Mouse (Mus musculus) forebrain, embryonic 16.5 days (tissue): ENCODE data around the gene Pakap. TPM values are rescaled to one million over a fixed set of nuclear protein-coding genes. Genes with fewer than 3 reads are reported as not detected.

Experiments
- ATAC-seq: fragments of 200-750 bp; cut with Nextera tagmentation; 2 replicates; pipeline ENCODE4 v1.8.0; 2017; ENCODE audit warnings: mild to moderate bottlenecking, moderate library complexity
- H3K27ac ChIP-seq: fragments of 300-500 bp; sonication (generic); 2 replicates; pipeline ENCODE4 v1.5.1; 2014; ENCODE audit warnings: low read length, control low read depth
- H3K27me3 ChIP-seq: fragments of 300-500 bp; sonication (generic); replicated peaks from 2 replicates; pipeline ENCODE4 v1.6.1; 2014; ENCODE audit warnings: low read length; ENCODE audit not compliant: control insufficient read depth, insufficient read depth
- H3K36me3 ChIP-seq: fragments of 300-500 bp; sonication (generic); 2 replicates; pipeline ENCODE4 v1.6.1; 2014; ENCODE audit not compliant: control insufficient read depth, insufficient read depth
- H3K4me1 ChIP-seq: fragments of 300-500 bp; sonication (generic); replicated peaks from 2 replicates; pipeline ENCODE4 v1.6.1; 2014; ENCODE audit warnings: low read length; ENCODE audit not compliant: control insufficient read depth, insufficient read depth
- H3K4me2 ChIP-seq: fragments of 300-500 bp; sonication (generic); 2 replicates; pipeline ENCODE4 v1.6.1; 2014; ENCODE audit warnings: mild to moderate bottlenecking, low read length, control low read depth
- H3K4me3 ChIP-seq: fragments of 300-500 bp; sonication (generic); replicated peaks from 2 replicates; pipeline ENCODE4 v1.5.1; 2014; ENCODE audit warnings: mild to moderate bottlenecking, low read length, control low read depth
- H3K9ac ChIP-seq: fragments of 300-500 bp; sonication (generic); replicated peaks from 2 replicates; pipeline ENCODE4 v1.6.1; 2014; ENCODE audit warnings: low read depth, low read length, control low read depth
- H3K9me3 ChIP-seq: fragments of 300-500 bp; sonication (generic); 2 replicates; pipeline ENCODE4 v1.6.1; 2016; ENCODE audit warnings: low read length; ENCODE audit not compliant: control insufficient read depth
- WGBS: fragments of 180-500 bp; shearing (Covaris S2); extraction: QIAGEN DNeasy Blood & Tissue Kit; methylation state at CpG from one replicate; pipeline ENCODE4 v1.1.7; 2014; 5-methylcytosine and 5-hydroxymethylcytosine counted together
- polyA plus RNA-seq: library from polyadenylated mRNA; unstranded; fragments of >200 nt; fragmentation: Nextera tagmentation; extraction: Ambion mirVana; gene quantifications from 2 replicates; pipeline ENCODE4 v1.2.1, GENCODE M21; 2015

The Pakap gene
- polyA plus RNA-seq, 1 experiment from 2014 or later = 6.4 TPM

DNA sequence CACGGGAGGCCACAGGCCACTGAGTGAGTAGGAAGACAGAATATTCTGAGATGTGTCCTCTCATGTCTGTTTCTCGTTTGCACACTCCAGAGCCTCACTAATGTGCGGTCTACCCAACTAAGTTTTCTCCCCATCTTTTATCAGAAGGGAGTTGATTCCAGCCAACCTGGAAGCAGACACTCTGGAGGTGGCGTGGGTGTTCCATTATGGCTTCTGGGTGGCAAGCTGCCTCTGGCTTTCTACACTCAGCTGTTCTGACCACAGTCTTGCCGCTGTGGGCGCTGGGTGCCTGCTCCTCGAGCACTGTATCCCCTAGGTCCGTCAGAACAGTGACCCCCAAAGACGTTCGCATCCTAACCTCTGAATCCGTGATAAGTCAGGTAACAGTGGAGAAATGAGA is 115.0 kb downstream of the Pakap start:
- no peak overlapping the region for H3K4me2 ChIP-seq
- H3K27me3 ChIP-seq = no peaks in the 10 kb centered on the region
- H3K4me1 ChIP-seq = no peaks in the 10 kb centered on the region
- no peak overlapping the region for H3K4me3 ChIP-seq
- ATAC-seq = no peak
- H3K27ac ChIP-seq = no peak overlapping the region
- no peak overlapping the region for H3K9ac ChIP-seq
- H3K36me3 ChIP-seq = no peaks in the 10 kb centered on the region
- WGBS = 91% methylated on average over 11 of the region's 11 CpGs
- H3K9me3 ChIP-seq = no peaks in the 10 kb centered on the region

DNA sequence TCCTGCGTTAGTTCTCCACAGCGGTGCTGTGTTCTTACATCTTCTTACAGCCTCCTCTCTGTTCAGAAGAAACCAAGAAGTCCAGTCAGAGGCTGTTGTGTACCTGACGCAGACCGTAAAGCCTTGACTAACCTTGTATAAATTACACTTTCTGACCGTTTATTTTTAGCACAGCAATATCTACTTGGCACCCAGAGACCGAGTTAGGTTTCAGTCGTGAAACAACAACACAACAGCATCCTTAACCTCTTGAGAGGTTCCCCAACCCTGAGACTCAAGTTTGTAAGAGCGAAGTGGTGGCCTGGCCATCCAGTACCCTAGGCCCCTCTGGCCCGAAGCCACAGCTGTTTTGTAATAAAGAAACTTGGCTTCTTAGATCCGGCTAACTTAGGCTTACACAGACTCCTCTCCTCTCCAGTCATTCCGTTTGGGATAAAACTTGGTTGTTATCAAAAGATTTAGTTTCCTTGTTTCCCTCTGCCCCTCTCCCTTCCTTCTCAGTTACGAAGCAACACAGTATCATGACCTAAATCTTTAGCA is 116.8 kb downstream of the Pakap start:
- Histone ChIP-seq H3K4me1 (no peaks in the 10 kb centered on the region), H3K9me3 (no peaks in the 10 kb centered on the region), H3K9ac (no peak overlapping the region), H3K27me3 (no peaks in the 10 kb centered on the region), H3K4me2 (no peak overlapping the region), H3K27ac (no peak overlapping the region), H3K4me3 (no peak overlapping the region), H3K36me3 (no peaks in the 10 kb centered on the region)
- ATAC-seq = no peak
- WGBS = 87% methylated on average over 12 of the region's 12 CpGs

DNA sequence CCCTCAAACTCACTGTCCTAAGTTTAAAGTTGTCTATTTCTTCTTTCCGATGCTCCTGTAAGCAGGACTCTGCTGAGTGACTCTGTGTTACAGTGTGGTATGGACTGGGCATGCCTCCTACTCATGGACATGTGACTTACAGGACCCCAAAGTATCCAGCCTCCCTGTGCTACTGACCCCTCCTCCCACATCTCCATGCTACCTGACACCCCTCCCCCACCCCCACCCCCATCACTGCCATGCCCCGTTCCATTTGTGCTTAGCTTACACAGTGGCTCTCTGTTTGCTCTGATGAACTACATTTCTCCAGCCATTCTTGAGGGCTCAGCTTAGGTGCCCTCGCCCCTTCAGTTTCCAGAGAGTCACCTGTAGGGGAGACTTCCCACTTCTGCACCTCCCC is 118.8 kb downstream of the Pakap start:
- no peak for ATAC-seq

DNA sequence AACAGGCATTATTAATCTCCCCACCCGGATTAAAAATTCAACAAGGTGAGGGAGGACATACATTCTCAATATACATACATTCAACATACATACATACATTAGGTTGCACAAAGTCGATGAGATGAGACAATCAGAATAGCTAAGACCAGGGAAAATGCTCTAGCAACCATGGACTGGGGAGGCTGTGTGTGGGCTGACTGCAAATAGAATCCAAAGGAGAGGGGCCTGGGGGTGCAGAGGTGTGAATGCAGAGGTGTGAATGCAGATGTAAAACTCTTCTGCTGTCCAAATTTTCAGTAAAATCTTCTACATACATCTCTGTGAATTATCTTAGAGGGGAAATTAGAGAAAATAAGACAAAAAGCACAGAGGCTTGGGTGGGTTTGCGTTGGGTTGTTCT is 119.6 kb downstream of the Pakap start:
- 92% methylated on average over 3 of the region's 3 CpGs for WGBS
- H3K4me2 ChIP-seq = no peak overlapping the region
- H3K27me3 ChIP-seq = no peaks in the 10 kb centered on the region
- H3K36me3 ChIP-seq = no peaks in the 10 kb centered on the region
- H3K4me1 ChIP-seq = no peaks in the 10 kb centered on the region
- H3K4me3 ChIP-seq = no peak overlapping the region
- no peaks in the 10 kb centered on the region for H3K9me3 ChIP-seq
- H3K9ac ChIP-seq = no peak overlapping the region
- H3K27ac ChIP-seq = no peak overlapping the region
- ATAC-seq = no peak

More for the DNA sequence above, 118.8 kb downstream of the Pakap start:
- Histone ChIP-seq H3K4me2 (no peak overlapping the region), H3K27me3 (no peaks in the 10 kb centered on the region), H3K4me1 (no peaks in the 10 kb centered on the region), H3K27ac (no peak overlapping the region), H3K4me3 (no peak overlapping the region), H3K9me3 (no peaks in the 10 kb centered on the region), H3K36me3 (no peaks in the 10 kb centered on the region), H3K9ac (no peak overlapping the region)
- WGBS = 68% methylated on average over 3 of the region's 3 CpGs

DNA sequence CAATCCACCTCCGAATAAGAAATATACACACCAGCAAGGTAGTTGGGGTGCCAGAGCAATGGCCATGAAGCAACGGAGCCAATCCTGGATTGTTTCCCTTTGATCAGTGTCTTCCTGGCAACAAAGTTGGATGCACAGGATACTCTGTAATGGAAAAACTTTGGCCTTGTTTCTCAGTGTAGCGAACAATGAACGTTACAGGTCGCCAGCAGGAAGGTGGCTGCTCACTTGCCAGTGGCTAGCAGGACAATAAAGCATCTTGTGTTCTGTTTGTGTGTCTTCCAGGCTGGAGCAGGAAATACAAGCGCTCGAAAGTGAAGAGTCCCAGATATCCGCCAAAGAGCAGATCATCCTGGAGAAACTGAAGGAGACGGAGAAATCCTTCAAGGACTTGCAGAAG is 120.2 kb downstream of the Pakap start:
- Histone ChIP-seq H3K9ac (no peak overlapping the region), H3K36me3 (no peaks in the 10 kb centered on the region), H3K27me3 (no peaks in the 10 kb centered on the region), H3K4me3 (no peak overlapping the region), H3K4me2 (no peak overlapping the region), H3K4me1 (no peaks in the 10 kb centered on the region), H3K9me3 (no peaks in the 10 kb centered on the region), H3K27ac (no peak overlapping the region)
- no peak for ATAC-seq
- WGBS = 70% methylated on average over 9 of the region's 9 CpGs

DNA sequence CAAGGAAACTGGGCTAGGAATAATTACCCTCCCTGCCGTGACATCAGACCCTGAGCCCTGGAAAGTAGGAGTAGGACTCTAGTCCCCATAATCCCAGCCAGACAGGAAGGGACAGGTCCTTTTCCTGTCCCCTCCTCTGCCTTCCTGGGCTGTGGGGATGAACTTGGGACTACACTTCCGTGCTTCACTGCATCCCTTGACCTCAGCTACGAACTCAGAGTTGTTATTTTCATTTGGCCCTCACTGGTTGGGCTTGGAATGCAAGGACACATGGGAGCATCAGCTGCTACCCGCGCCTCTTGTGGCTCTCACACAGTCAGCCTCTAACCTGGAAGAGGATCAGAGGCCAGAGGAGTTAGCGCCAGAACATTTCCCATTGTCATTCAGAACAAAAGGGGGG is 122.0 kb downstream of the Pakap start:
- H3K27me3 ChIP-seq = no peaks in the 10 kb centered on the region
- no peaks in the 10 kb centered on the region for H3K36me3 ChIP-seq
- H3K27ac ChIP-seq = no peak overlapping the region
- H3K4me1 ChIP-seq = no peaks in the 10 kb centered on the region
- H3K4me3 ChIP-seq = no peak overlapping the region
- no peak overlapping the region for H3K9ac ChIP-seq
- 82% methylated on average over 6 of the region's 6 CpGs for WGBS
- H3K9me3 ChIP-seq = no peaks in the 10 kb centered on the region
- H3K4me2 ChIP-seq = no peak overlapping the region
- no peak for ATAC-seq

DNA sequence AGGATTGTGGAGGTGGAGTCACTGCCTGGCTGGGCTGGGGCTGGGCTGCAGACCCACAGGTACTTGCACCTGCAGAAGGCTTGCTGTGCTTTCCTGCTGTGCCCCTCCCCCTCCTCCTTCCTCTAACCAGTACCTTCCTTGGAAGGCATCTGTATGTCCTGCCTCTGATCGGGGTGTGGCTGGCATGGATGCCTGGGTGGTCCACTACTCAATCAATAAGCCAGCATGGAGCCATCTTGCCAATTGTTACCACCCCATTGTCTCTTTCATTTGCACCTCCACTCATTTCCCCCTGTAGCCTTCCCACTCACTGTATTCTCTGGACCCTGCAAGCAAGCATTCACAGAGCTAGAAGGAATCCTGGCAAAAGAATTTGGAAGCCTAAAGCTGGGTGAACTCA is 122.8 kb downstream of the Pakap start:
- Histone ChIP-seq H3K36me3 (no peaks in the 10 kb centered on the region), H3K4me2 (no peak overlapping the region), H3K9ac (no peak overlapping the region), H3K4me1 (no peaks in the 10 kb centered on the region), H3K4me3 (no peak overlapping the region), H3K27ac (no peak overlapping the region), H3K9me3 (no peaks in the 10 kb centered on the region), H3K27me3 (no peaks in the 10 kb centered on the region)
- ATAC-seq = no peak
- 45% methylated on average over 1 of the region's 1 CpGs for WGBS

DNA sequence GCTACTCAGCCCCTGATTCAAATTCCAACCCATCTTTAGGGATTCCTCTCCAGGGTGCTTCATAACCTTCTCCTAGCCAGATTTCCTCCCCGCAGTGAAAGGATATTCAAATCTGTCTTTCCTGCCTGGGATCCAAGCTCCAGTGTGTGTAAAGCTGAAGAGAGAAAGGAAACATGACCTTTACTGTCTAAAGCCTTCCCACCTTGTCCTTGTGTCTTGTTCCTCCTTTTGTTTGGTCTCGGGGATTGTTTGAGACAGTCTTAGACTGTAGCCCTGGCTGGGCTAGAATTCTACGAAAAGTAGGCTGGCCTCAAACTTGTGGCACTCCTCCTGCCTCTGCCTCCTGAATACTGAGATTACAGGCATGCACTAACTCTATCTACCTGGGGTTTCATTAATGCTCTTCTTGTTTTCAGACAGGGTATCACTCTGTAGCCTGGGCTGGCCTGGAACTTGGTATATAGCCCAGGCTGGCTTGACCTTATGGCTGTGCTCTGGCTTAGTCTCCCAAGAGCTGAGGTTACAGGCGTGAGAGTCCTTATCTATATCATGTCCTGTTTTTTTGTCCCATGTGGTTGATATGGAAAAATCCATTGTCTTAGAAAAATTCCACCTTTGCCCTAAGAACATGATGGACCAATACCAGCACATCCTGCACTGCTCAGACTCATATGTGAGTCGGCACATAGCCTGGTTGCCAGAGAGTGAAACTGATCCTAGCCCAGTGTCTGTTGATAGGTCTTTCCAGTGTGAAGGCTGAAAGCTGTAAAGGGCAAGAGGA is 126.6 kb downstream of the Pakap start:
- Histone ChIP-seq H3K4me2 (no peak overlapping the region), H3K9ac (no peak overlapping the region), H3K27ac (no peak overlapping the region), H3K36me3 (no peaks in the 10 kb centered on the region), H3K4me3 (no peak overlapping the region), H3K27me3 (no peaks in the 10 kb centered on the region), H3K4me1 (no peaks in the 10 kb centered on the region), H3K9me3 (no peaks in the 10 kb centered on the region)
- 88% methylated on average over 5 of the region's 5 CpGs for WGBS
- ATAC-seq = no peak

DNA sequence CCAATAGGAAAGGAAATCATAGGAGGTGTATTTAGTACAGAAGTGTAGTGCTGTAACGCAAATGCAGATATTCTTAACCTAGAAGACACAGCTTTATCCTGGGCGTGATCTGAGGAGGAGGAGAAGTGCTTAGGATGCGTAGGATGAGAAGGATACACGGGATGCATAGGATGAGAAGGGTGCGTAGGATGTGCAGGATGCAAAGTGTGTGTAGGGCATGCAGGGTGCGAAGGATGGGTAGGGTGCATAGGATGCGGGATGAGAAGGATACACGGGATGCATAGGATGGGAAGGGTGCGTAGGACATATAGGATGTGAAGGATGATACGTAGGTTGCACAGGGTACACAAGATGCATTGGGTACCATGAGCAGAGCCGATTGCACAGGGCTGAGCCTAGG is 129.0 kb downstream of the Pakap start:
- WGBS = 95% methylated on average over 11 of the region's 11 CpGs
- Histone ChIP-seq H3K9me3 (no peaks in the 10 kb centered on the region), H3K36me3 (no peaks in the 10 kb centered on the region), H3K4me1 (no peaks in the 10 kb centered on the region), H3K27me3 (no peaks in the 10 kb centered on the region), H3K27ac (no peak overlapping the region), H3K9ac (no peak overlapping the region), H3K4me2 (no peak overlapping the region), H3K4me3 (no peak overlapping the region)
- ATAC-seq = no peak
